Mouse (Mus musculus) C2C12 (cell line): ENCODE results near the gene Paqr7. TPM values are rescaled to one million over a fixed set of nuclear protein-coding genes. Genes with fewer than 3 reads are reported as not detected.

ENCODE experiments used
- H3K27me3 ChIP-seq: one replicate; pipeline ENCODE4 v1.6.1; 2011; ENCODE audit not compliant: control insufficient read depth, insufficient read depth, insufficient read length
- H3K36me3 ChIP-seq: one replicate; pipeline ENCODE4 v1.6.1; 2011; ENCODE audit not compliant: control insufficient read depth, insufficient read depth
- H3K4me3 ChIP-seq: one replicate; pipeline ENCODE4 v1.5.1; 2011; ENCODE audit warnings: mild to moderate bottlenecking, control low read depth; ENCODE audit not compliant: poor library complexity, insufficient read depth, severe bottlenecking
- H3K79me2 ChIP-seq: one replicate; pipeline ENCODE4 v1.6.1; 2011; ENCODE audit not compliant: control insufficient read depth, insufficient read depth
- H3K79me3 ChIP-seq: one replicate; pipeline ENCODE4 v1.6.1; 2011; ENCODE audit warnings: low read depth, control low read depth
- H3ac ChIP-seq: one replicate; pipeline ENCODE3; 2011; ENCODE audit warnings: low read depth; ENCODE audit not compliant: control insufficient read depth, insufficient read length
- CEBPB ChIP-seq: IDR thresholded peaks from one replicate; pipeline ENCODE4 v1.6.1; 2011; ENCODE audit warnings: low read depth, mild to moderate bottlenecking, control low read depth, moderate library complexity
- CTCF ChIP-seq: IDR thresholded peaks from one replicate; pipeline ENCODE4 v1.5.1; 2011; ENCODE audit not compliant: control insufficient read depth, insufficient read depth, insufficient read length
- FOSL1 ChIP-seq: IDR thresholded peaks from one replicate; pipeline ENCODE4 v1.8.0; 2011; ENCODE audit warnings: mild to moderate bottlenecking, low read length; ENCODE audit not compliant: poor library complexity, insufficient read depth, severe bottlenecking
- MAX ChIP-seq: IDR thresholded peaks from one replicate; pipeline ENCODE4 v1.6.1; 2011; ENCODE audit warnings: mild to moderate bottlenecking, control low read depth
- MYOD1 ChIP-seq: IDR thresholded peaks from one replicate; pipeline ENCODE4 v1.6.1; 2011; ENCODE audit warnings: low read depth; ENCODE audit not compliant: control insufficient read depth, insufficient read length
- MYOG ChIP-seq: IDR thresholded peaks from one replicate; pipeline ENCODE4 v1.6.1; 2011; ENCODE audit not compliant: control insufficient read depth, insufficient read length; ENCODE audit errors: extremely low read depth
- USF1 ChIP-seq: IDR thresholded peaks from one replicate; pipeline ENCODE4 v1.6.1; 2011; ENCODE audit warnings: low read depth, mild to moderate bottlenecking, control low read depth, moderate library complexity
- polyA plus RNA-seq: library from polyadenylated mRNA; unstranded; fragments of >200 nt; fragmentation: generic; extraction: Trizol; gene quantifications from one replicate; pipeline ENCODE4 v1.2.1, GENCODE M21; 2012; ENCODE audit warnings: missing spikeins

Paqr7 gene
- polyA plus RNA-seq, 1 experiment, result 5.1 TPM

GRCm38 (mm10) chr4:134461252-134461651, 35.2 kb upstream of the Paqr7 start:
- Histone ChIP-seq H3K79me2 (no peaks in the 10 kb centered on the region), H3ac (no peak overlapping the region), H3K27me3 (no peaks in the 10 kb centered on the region), H3K36me3 (no peaks in the 10 kb centered on the region), H3K4me3 (no peak overlapping the region), H3K79me3 (no peaks in the 10 kb centered on the region)
- TF ChIP-seq USF1, result no peak
- TF ChIP-seq MYOD1, result no peak
- TF ChIP-seq FOSL1, result no peak
- no peak for TF ChIP-seq CTCF
- TF ChIP-seq CEBPB, result no peak
- TF ChIP-seq MYOG, result no peak
- no peak for TF ChIP-seq MAX

GRCm38 (mm10) chr4:134465789-134466188, 30.7 kb upstream of the Paqr7 start:
- Histone ChIP-seq H3K79me3 (peaks cover 12% of the 10 kb centered on the region), H3K27me3 (no peaks in the 10 kb centered on the region), H3K36me3 (peaks cover 2% of the 10 kb centered on the region), H3ac (no peak overlapping the region), H3K79me2 (peaks cover 20% of the 10 kb centered on the region), H3K4me3 (no peak overlapping the region)
- TF ChIP-seq CTCF (no peak), FOSL1 (no peak), MYOG (no peak), USF1 (no peak), MYOD1 (no peak), MAX (no peak), CEBPB (no peak)

- TF ChIP-seq CEBPB (no peak), MAX (no peak), MYOG (no peak), FOSL1 (no peak), CTCF (no peak), USF1 (no peak), MYOD1 (no peak)
- no peak overlapping the region for H3ac ChIP-seq
- peaks cover 15% of the 10 kb centered on the region for H3K79me3 ChIP-seq
- no peak overlapping the region for H3K4me3 ChIP-seq
- peaks cover 10% of the 10 kb centered on the region for H3K36me3 ChIP-seq
- H3K79me2 ChIP-seq, result peaks cover 27% of the 10 kb centered on the region
- no peaks in the 10 kb centered on the region for H3K27me3 ChIP-seq
Observed at GRCm38 (mm10) chr4:134466381-134467262, 29.9 kb upstream of the Paqr7 start.

GRCm38 (mm10) chr4:134467435-134468214, 28.9 kb upstream of the Paqr7 start:
- peaks cover 20% of the 10 kb centered on the region for H3K36me3 ChIP-seq
- H3K79me2 ChIP-seq, result peaks cover 27% of the 10 kb centered on the region
- TF ChIP-seq USF1 (no peak), CEBPB (no peak), FOSL1 (no peak), CTCF (no peak), MYOG (no peak), MYOD1 (no peak)
- H3ac ChIP-seq, result peak overlapping the region; percentile 72
- H3K4me3 ChIP-seq, result peak overlapping the region; percentile 25
- H3K27me3 ChIP-seq, result no peaks in the 10 kb centered on the region
- peaks cover 15% of the 10 kb centered on the region for H3K79me3 ChIP-seq

GRCm38 (mm10) chr4:134468215-134468575, 28.3 kb upstream of the Paqr7 start, which contains the start of gene Stmn1:
Stmn1 (plus strand) TSS chr4:134468320.
- Histone ChIP-seq H3ac (peak within 1 kb of the TSS; percentile 72), H3K36me3 (peaks cover 24% of the 10 kb centered on the region), H3K79me3 (peaks cover 15% of the 10 kb centered on the region), H3K4me3 (peak within 1 kb of the TSS; percentile 89), H3K27me3 (no peaks in the 10 kb centered on the region), H3K79me2 (peaks cover 27% of the 10 kb centered on the region)
- TF ChIP-seq MAX (peak; percentile 66), USF1 (peak; percentile 98), MYOG (no peak), CTCF (no peak)
